Mouse (Mus musculus): ENCODE data around the gene Med23. TPM values are rescaled to one million over a fixed set of nuclear protein-coding genes. Genes with fewer than 3 reads are reported as not detected.

Med23 gene
- polyA plus RNA-seq, 1 experiment: 1.7 TPM

DNA sequence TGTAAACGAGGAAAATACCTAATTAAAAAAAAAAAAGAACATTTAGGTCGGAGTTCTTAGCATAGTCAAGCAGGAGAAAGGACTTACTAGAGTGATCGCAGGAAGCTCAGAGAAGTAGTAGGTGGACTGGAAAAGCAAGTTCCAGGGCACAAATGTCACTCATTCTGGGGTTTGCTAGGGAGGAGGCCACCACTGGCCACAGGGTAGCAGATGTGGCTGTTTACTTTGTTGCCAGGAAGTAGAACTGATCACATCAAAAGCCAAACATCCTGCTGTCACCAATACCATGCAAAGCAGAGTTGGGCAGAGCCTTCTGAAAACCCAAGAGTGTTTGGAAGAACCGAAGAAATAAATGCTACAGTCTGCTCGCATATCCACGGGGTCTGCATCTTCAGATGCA is 84.1 kb downstream of the Med23 start:
- TF ChIP-seq GATA1 (IDR thresholded peaks at IDR 0.05; ENCODE audit: borderline replicate concordance, low read length): no peak
- TF ChIP-seq FLI1 (IDR thresholded peaks at IDR 0.05; ENCODE audit: low read length): no peak
- H3K9me3 ChIP-seq: no peaks in the 10 kb centered on the region
- H3K4me3 ChIP-seq (replicated peaks): no peak overlapping the region
- H3K27me3 ChIP-seq (replicated peaks): no peaks in the 10 kb centered on the region
- peaks cover 9% of the 10 kb centered on the region for H3K4me1 ChIP-seq
- no peaks in the 10 kb centered on the region for H3K36me3 ChIP-seq (replicated peaks; ENCODE audit: low read length)

DNA sequence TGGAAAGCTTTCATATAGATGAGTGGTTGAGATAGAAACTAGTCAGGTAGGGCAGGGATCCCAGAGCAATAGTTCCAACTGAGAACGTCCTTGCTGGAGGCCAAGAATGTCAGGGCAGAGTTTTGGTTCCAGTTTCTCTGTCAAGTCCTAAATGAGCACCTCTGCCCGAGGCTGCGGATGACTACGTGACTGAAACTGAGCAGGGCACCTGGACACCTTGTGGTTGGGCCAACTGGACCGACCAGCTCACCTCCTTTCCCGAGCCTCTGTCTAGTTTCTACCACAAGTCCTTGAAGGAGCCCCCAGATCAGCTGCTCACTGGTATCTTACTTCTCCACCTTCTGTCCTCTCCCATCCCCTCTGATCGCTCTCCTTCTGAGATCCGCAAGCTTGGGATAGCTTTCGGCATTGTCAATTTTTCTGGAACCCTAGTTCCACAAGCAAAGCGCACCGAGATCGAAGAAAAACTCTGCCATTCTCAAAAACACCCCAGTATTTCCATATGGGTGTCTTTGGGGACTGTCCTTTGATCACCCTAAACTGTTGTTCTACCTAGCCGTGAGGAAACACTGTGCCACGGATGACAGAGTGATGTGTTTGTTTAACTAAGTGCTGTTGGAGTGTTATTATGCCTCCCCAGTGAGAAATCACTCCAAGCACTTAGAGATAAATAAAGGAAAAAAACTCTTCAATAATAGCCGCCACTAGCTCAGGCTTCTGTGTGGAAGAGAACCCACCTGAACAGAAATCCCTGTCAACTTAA is 88.7 kb downstream of the Med23 start:
- TF ChIP-seq GATA1 (IDR thresholded peaks at IDR 0.05; ENCODE audit: borderline replicate concordance, low read length) (no peak), FLI1 (IDR thresholded peaks at IDR 0.05; ENCODE audit: low read length) (no peak)
- Histone ChIP-seq H3K36me3 (replicated peaks; ENCODE audit: low read length) (no peaks in the 10 kb centered on the region), H3K4me1 (peaks cover 4% of the 10 kb centered on the region), H3K9me3 (no peaks in the 10 kb centered on the region), H3K4me3 (replicated peaks) (no peak overlapping the region), H3K27me3 (replicated peaks) (peaks cover 4% of the 10 kb centered on the region)

DNA sequence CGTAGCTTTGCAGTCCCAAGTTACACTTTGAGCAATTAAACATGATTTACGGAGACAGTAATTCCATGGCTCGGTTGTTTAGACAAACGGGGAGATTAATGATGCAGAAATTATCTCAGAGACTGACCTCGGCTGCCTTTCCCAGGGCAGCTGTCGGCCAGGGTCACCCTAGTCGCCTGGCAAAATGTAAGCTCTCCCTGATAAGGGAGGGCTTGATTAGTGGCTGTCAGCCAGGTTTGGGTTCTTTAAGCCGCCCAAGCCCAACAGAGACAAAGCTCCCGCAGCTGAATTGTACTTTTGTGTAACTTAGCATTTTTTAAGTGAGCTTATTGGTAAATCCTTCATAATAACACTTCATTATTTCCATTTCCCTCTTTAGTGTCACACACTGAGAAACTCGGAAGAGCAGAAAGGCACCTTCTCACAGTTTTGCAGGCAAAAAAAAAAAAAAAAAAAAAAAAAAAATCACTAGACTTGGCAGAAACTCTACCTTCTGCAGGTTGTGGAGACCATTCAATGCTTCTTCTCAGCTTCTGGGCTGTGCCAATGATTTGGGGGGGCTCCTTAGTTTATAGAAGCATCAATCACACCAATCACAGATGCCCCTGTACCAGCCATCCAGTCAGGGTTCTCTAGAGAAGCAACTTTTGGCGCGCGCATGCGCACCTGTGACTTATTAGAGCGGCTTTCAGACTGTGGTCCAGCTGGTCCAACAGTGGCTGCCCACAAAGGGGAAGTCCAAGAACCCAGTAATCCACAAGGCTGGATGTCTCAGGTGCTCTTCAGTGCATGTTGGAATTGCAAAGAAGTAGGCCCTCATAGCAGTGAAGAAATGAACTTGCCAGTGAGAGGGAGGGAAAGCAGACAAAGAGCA is 89.5 kb downstream of the Med23 start:
- Histone ChIP-seq H3K27me3 (replicated peaks) (peaks cover 4% of the 10 kb centered on the region), H3K4me1 (no peaks in the 10 kb centered on the region; the same call in 1 of the 2 replicates), H3K36me3 (replicated peaks; ENCODE audit: low read length) (no peaks in the 10 kb centered on the region), H3K4me3 (replicated peaks) (no peak overlapping the region), H3K9me3 (no peaks in the 10 kb centered on the region)
- TF ChIP-seq GATA1 (IDR thresholded peaks at IDR 0.05; ENCODE audit: borderline replicate concordance, low read length): no peak
- TF ChIP-seq FLI1 (IDR thresholded peaks at IDR 0.05; ENCODE audit: low read length): no peak

DNA sequence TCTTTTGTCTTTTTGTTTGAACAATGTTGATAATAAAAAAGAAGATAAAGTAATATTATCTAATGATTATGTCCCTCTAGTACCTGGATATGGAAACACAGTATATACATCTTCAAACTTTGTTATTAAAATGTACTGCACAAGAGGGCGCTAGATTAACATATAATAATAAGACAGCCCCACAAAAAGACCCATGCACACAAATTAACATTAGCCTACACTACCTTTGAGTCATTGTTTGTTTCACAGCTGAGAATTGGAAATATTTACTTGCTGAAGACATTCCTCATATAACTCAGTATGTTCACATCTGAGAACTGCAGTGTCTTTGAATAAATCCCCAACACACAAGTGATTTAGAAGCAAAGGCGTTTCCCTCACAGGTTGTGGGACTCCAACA is 91.3 kb downstream of the Med23 start:
- Histone ChIP-seq H3K9me3 (no peaks in the 10 kb centered on the region), H3K4me1 (no peaks in the 10 kb centered on the region; the same call in 1 of the 2 replicates), H3K27me3 (replicated peaks) (peaks cover 4% of the 10 kb centered on the region), H3K36me3 (replicated peaks; ENCODE audit: low read length) (no peaks in the 10 kb centered on the region), H3K4me3 (replicated peaks) (no peak overlapping the region)
- no peak for TF ChIP-seq GATA1 (IDR thresholded peaks at IDR 0.05; ENCODE audit: borderline replicate concordance, low read length)

DNA sequence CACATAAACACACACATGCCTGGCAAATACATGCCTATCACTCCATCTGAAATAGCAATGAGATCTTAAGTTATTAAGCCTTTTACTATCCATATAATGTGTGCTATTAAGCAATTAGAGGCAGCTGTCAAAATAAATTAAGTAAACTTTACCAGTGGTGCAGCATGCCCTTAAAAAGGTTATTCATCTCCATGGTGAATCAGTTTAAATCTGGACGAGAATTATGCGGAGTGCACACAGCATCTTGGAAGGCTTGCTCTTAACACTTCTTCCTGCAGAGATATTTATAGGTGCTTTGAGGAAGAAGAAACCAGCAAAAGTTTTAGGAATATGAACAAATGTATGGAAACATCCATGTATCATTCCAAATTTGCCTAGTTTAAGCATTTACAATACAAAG is 92.1 kb downstream of the Med23 start:
- Histone ChIP-seq H3K9me3 (no peaks in the 10 kb centered on the region), H3K4me1 (no peaks in the 10 kb centered on the region; the same call in 1 of the 2 replicates), H3K4me3 (replicated peaks) (no peak overlapping the region), H3K27me3 (replicated peaks) (peaks cover 4% of the 10 kb centered on the region), H3K36me3 (replicated peaks; ENCODE audit: low read length) (no peaks in the 10 kb centered on the region)
- TF ChIP-seq FLI1 (IDR thresholded peaks at IDR 0.05; ENCODE audit: low read length) (no peak), GATA1 (IDR thresholded peaks at IDR 0.05; ENCODE audit: borderline replicate concordance, low read length) (no peak)

Other genes starting within 250 kb of the Med23 start
- gene Enpp1, start 157.8 kb upstream of the Med23 start, polyA plus RNA-seq (2012; ENCODE audit: insufficient read depth, low replicate concordance): 0.44 TPM in 1 of 2 replicates, not detected in the other
- not detected in 2 replicates for gene Enpp3, start 27.2 kb upstream of the Med23 start, polyA plus RNA-seq (2012; ENCODE audit: insufficient read depth, low replicate concordance)
- 22.8 TPM in 1 of 2 replicates, not detected in the other for gene Arg1, start 57.5 kb downstream of the Med23 start, polyA plus RNA-seq (2012; ENCODE audit: insufficient read depth, low replicate concordance)

Measured in megakaryocyte, embryonic 14.5 days (primary cell).